Mouse (Mus musculus) inflammation-experienced regulatory T-cells, adult 6 months (primary cell): ENCODE measurements around the gene Klk1b5. TPM values are rescaled to one million over a fixed set of nuclear protein-coding genes. Genes with fewer than 3 reads are reported as not detected.
"Not testable (repeated sequence)": the region's sequence is repeated elsewhere in the genome, so short reads cannot be mapped to it uniquely, and the experiment has no call there.

Experiments used
- ATAC-seq: one replicate; pipeline ENCODE4 v1.8.0; 2017
- polyA plus RNA-seq, 3 experiments: library from polyadenylated mRNA; unstranded; fragments of 100-300 nt; shearing (Covaris generic); gene quantifications; one replicate each; pipeline ENCODE4 v1.2.1; 2017

Klk1b5 gene
- polyA plus RNA-seq = not detected

DNA sequence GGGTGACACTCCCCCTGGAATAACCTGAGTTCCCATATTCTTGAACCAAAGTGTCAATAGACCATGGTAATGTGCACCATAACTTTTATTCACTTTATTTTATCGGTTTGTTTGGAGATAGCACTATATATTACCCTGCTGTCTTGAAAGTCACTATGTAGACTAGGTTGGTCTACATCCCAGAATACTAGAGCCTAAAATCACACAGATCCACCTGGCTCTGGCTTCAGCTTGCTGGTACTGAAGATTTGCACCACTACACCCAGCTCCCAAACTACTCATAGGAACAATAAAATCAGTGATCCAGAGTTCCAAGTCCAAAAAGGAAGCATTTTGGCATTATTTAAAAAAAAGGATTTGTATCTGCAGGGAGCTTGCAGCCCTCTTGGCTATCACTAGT, at the start of gene Klk1b5:
Klk1b5 (plus strand) TSS at position 301 of the 400 bp plus-strand sequence.
- ATAC-seq = no peak

DNA sequence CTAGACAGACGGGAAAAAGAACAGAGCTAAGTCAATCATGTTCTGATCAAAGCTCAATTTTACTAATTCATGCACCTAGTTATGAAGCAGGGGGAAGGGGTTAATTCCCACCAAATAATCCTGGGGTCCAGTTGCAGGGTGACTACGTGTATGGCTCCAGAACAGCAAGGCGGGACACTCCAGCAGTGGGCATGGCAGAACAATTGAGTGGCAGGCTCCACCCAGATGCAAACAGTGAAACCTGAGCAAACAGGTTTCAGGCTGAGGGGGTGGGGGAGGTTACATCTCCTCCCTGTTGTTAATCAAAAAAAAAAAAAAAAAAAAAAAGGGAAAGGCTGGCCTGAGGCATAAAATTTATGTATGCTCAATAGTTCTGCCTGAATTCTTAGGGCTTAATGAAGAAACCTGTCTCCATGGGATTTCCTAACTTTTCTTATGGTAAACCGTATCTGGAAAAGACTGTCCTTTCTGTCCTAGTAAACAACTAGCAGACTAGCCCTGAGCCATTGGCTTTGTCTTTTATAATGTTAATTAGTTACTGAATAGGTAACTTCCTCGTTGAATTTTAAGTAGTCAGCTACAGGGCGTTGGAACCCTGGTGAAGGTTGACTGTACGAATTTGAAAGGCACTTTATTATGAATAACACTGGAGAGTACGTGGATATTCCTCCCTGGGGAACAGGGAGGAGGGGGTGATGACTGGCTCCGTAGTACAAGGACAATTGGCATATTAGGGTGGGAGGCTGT, 36.3 kb upstream of the Klk1b5 start:
- ATAC-seq = no peak

DNA sequence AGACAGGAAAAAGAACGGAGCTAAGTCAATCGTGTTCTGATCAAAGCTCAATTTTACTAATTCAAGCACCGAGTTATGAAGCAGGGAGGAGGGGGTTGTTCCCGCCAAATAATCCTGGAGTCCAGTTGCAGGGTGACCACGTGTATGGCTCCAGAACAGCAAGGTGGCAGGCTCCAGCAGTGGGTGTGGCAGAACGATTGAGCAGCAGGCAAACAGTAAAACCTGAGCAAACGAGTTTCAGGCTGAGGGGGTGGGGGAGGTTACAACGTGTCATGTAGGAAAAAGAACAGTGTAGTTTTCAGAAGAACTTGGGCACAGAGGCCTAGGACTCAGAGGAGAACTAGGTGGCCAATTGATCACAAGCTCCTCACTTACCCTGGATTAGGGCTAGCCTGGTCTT, 29.2 kb upstream of the Klk1b5 start:
- ATAC-seq = not testable (repeated sequence)

DNA sequence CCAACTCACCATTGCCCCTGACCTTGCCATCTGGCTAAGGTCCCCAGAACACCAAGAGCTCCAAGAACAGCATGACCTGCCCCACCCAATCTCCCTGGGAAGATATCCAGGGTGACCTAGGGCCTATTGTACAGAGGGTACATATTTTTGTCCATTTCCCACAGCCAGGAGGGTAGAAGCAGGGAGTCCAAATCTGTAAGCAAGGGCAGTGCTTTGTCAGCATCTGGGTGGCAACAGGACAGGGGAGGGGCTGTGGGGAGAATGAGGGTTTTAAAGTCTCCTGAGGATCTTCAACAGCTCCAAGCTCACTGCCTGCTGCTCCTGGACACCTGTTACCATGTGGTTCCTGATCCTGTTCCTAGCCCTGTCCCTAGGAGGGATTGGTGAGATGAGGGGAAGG, 27.8 kb upstream of the Klk1b5 start, which contains the start of gene Klk1b24:
Klk1b24 (plus strand) TSS at position 301 of the 400 bp plus-strand sequence.
- not testable (repeated sequence) for ATAC-seq

DNA sequence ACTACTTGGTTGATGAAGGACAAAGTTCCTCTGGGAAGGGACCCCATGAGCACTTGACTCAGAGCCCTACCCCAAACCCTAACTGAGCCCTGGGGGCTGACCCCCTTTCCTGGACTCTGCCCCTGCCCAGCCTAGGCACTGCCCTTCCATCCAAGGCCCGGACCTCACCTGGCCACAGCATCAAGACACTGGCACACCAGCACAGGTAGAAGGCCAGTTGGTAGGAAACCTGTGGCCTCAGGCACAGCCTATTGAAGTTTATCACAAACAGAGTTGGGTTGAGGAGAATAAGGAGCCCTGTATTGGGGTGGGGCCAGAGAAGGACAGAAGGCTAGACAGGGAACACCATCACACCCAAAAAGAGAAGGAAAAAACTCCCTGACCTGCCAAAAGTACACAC, 22.3 kb upstream of the Klk1b5 start:
- not testable (repeated sequence) for ATAC-seq

DNA sequence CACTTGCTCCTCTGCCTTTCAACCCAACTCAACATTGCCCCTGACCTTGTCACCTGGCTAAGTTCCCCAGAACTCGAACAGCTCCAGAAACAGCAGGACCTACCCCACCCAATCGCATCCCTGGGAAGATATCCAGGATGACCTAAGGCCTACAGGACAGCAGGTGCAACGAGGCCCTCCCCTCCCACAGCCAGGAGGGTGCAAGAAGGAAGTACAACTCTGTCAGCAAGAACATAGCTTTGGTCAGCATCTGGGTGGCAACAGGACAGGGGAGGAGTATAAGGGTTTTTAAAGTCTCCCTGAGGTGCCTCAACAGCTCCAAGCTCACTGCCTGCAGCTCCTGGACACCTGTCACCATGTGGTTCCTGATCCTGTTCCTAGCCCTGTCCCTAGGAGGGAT, 17.9 kb upstream of the Klk1b5 start, which contains the start of gene Klk1b3:
Klk1b3 (plus strand) TSS at position 301 of the 400 bp plus-strand sequence.
- no peak for ATAC-seq

DNA sequence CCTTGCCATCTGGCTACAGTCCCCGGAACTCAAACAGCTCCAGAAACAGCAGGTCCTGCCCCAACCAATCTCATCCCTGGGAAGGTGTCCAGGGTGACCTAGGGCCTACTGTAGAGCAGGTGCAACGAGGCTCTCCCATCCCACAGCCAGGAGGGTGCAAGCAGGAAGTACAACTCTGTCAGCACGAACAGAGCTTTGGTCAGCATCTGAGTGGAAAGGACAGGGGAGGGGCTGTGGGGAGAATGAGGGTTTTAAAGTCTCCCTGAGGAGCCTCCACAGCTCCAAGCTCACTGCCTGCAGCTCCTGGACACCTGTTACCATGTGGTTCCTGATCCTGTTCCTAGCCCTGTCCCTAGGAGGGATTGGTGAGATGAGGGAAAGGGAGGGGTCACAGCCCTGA, 8.6 kb upstream of the Klk1b5 start, which contains the start of gene Klk1b4:
Klk1b4 (plus strand) TSS at position 301 of the 400 bp plus-strand sequence.
- ATAC-seq = not testable (repeated sequence)

DNA sequence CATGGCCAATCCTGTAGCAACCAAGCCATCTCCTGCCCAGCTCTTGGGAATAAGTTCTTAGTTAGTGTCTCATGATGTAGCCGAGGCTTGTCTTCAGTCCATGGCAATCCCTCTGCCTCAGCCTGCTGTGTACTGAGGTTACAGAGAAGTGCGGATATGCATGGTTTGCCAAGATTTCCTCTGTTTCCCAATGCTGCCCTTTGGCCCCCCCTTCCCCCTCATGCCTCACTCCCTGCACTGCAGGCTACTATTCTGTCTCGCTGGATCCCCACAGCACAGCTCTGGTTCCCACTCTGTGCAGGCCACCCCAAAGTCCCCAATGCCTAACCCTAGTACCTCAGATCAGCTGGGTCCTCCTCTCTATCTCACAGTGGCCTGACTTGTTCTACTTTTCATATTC, 7.4 kb upstream of the Klk1b5 start:
- ATAC-seq = no peak

DNA sequence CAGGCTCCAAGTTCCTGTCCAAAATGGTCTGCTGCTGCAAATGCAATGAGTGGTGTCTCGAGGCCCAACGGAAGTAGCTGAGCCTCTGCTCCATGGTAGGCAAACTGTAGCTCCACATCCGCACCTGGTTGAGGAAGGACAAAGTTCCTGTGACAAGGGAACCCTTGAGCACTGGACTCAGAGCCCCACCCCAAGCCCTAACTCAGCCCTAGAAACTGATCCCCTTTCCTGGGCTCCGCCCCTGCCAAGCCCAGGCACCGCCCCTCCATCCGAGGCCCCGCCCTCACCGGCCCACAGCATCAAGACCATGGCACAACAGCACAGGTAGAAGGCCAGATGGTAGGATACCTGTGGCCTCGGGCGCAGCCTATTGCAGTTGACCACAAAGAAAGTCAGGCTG, 5.9 kb downstream of the Klk1b5 start:
- not testable (repeated sequence) for ATAC-seq

DNA sequence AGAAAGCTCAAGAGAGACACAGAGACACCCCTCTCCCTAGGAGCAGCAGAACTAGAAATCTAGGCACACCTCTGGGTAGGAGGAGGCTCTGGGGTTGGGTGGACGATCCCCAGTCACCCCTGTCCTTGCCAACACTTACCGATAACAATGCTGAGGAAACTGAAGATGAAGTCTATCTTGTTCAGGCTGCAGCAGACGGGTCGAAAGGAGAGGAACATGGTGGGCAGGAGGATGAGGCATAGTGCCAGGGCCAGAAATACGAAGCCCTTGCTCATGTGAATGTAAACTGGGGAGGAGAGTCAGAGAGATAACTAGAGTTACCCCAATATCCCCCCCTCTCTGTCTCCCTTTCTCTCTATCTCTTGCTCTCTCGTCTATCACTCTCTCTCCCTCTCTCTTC, 6.6 kb downstream of the Klk1b5 start:
- ATAC-seq = not testable (repeated sequence)

DNA sequence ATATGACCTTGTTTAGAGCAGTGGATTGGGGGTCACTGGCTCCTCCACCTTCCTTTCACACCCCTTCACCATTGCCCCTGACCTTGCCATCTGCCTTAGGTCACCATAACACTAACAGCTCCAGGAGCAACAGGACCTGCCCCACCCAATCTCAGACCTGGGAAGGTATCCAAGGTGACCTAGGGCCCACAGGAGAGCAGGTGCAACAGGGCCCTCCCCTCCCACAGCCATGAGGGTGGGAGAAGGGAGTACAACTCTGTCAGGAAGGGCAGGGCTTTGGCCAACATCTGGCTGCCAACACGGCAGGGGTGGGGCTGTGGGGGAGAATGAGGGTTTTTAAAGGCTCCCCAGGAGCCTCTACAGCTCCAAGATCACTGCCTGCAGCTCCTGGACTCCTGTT, 9.3 kb downstream of the Klk1b5 start, which contains the start of gene Klk1:
Klk1 (plus strand) TSS at position 285 of the 400 bp plus-strand sequence.
- ATAC-seq = no peak

DNA sequence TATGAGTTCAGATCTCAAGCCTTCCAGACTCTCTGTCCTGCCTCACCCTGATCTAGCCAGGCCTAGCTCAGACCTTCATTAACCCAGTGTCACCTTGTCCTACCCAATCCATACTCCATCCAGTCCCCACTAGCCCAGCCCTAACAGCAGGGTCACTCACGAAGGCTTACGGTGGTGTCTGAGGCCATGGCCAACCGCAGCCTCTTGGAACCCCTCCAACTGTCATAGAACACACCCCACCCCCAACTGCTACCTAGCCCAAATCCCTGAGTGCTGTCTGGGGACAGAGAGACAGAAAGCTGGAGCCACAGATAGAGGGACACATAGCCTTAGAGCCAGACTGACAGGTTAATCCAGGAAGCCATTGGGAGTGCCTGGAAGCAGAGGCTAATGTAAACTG, 20.2 kb downstream of the Klk1b5 start, which contains the start of gene Gm36864:
Gm36864 (plus strand) TSS at position 269 of the 400 bp plus-strand sequence.
- no peak for ATAC-seq

DNA sequence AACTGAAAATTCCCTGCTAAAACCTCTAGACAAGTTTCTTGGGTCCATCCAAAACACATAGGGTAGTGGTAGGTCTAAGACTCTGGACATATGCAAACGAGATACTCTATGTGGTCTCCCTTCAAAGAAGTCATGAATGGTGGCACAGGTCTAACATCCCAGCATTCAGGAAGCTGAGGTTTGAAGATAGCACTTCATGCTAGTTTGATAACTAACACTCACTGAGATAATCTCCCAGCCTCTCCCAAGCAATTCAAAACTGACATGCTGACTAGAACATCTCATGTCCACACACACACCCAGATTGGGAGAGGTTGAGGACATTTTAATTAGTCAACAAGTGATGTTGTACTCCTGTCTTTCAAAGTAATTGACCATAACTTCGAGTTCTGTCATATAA, 24.2 kb downstream of the Klk1b5 start:
- ATAC-seq = no peak

DNA sequence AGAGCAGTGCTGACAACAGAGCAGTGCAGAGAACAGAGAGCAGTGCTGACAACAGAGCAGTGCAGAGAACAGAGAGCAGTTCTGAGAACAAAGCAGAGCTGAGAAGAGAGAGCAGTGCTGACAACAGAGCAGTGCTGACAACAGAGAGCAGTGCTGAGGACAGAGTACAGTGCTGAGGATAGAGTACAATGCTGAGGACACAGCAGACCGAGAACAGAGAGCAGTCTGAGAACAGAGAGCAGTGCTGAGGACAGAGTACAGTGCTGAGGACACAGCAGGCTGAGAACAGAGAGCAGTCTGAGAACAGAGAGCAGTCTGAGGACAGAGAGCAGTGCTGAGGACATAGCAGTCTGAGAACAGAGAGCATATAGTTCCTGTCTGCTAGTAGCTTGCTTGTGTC, 25.0 kb downstream of the Klk1b5 start:
- no peak for ATAC-seq

DNA sequence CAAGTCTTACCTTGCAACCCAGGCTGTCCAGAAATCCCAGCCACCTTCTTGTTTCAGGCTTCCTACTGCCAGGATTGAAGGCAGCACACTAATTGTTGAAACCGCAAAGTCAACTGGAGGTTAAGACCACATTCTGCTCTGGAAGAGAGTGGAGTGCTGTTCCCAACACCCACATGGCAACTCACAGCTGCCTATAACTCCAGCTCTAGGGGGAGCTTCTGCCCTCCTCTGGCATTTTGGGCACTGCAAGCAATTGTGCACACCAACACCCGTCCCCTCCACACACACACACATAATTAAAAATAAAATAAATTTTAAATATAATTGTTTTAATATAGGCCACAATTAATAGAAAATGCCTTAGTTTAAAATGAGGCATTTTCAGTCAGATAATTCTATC, 25.4 kb downstream of the Klk1b5 start:
- no peak for ATAC-seq

DNA sequence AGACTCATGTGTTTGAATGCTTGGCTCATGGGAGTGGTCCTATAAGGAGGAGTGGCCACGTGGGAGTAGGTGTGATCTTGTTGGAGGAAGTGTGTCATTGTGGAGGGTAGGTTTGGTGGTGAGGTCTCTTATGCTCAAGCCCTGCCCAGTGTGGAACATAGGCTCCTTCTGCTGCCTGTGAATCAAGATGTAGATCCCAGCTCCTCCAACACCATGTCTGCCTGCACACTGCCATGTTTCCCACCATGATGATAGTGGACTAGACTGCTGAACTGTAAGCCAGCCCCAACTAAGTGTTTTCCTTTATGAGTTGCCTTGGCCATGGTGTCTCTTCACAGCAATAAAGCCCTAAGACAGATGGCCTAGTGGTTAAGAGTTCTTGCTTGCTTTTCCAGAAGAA, 28.3 kb downstream of the Klk1b5 start:
- no peak for ATAC-seq

DNA sequence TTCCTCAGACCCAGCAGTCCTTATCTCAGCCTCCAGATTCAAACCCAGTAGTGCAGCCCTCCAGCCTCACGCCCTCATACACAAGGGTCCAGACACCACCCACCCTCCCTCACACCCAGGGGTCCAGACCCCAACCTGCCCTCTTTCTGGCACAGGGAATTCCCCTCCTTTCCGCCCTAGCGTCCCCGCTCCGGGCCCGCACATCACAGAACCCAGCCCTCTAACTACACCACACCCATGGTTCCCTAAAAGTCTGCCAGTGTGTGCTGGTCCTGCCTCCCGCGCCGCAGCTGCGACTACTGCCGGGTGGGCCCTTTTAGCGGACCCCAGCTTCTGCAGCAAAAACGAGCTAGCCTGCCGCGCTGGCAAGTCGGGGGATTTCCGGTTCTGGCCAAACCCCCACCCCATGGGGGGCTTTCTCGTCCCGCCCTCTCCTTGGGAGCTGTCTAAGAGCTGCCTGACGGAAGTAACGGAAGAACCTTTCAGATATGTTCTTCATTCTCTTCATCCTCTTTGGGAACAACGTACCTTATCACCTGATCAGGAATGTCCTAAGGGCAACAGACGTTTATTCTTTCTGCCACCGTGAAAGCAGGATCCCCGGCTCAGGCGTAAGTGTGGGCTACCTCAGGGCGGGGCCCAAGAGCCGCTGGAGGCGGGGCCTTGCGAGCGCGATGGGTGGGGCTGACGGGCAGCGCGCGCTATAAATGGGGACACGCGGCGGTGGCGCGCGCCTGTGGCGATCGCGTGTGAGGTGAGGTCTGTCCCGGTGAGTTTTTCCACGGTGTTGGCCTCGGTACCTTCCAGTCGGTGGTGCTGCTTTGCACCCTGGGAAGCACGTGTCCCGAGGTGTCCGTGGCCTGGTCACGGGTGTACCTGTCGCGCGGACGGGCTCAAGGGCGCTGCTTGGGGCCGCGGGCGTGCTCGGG, 30.6 kb downstream of the Klk1b5 start, which contains the start of the genes 1700028J19Rik and 2410002F23Rik:
1700028J19Rik (minus strand) TSS at position 641 of the 929 bp plus-strand sequence.
2410002F23Rik (plus strand) TSS at position 668 of the 929 bp plus-strand sequence.
- peak; percentile 84 for ATAC-seq

DNA sequence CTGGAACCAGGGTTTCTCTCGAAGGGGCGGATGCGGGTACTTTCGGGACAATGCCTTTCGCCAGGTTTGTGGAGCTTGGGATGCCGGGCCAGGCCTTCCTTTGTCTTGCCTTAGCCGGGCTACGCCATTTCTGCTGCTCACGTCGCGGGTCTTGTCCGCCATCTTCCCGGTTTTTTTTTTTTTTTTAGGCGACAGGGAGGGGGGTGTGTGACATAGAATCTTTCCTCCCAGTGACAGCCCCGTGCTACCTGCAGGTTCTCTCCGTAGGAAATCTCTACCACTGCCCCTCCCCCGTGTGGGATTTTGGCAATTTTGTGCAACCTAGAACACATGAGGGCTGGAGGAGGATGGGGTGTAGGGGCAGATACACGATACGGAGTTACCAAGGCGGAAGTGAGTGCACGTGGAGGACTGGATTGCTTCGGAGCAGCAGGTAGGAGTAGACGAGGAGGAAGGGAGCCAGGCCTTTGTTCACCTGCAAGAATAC, 31.3 kb downstream of the Klk1b5 start:
- ATAC-seq = peak; percentile 52

DNA sequence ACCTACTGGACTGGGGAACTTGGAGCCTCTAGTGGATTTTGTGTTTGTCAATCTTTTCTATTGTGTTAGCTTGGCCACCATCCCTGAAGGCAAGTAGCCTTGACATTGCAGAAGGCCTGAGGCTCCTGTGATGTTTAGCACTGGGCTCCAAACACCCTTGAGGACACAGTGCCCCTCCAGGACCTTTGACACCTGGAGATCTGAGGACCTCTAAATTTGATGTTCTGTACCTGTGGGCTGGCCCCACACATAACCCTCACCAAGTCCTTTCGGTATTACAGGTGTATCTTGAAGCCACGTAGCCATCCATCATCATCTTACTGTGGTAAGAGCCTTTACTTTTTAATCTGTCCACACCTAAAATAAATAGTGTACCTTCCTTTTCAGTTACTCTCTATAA, 32.2 kb downstream of the Klk1b5 start:
- no peak for ATAC-seq

DNA sequence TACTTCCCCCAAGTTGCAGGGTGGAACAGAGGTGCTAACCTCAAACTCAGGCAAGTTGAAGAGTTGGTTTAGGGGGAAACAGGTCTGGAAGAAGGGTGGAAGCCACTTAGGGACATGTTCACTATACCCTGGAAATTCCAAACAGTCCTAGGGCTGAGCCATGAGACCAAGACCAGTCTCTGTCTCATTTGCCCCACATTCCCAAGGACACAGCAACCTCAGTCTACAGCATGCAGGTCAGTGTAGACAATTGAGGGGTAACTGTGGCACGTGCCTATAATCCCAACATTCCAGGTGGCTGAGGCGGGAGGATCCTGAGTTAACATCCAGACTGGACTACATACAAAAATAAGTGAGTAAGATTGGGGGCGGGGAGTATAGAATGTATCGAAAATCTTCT, 33.5 kb downstream of the Klk1b5 start:
- ATAC-seq = no peak

DNA sequence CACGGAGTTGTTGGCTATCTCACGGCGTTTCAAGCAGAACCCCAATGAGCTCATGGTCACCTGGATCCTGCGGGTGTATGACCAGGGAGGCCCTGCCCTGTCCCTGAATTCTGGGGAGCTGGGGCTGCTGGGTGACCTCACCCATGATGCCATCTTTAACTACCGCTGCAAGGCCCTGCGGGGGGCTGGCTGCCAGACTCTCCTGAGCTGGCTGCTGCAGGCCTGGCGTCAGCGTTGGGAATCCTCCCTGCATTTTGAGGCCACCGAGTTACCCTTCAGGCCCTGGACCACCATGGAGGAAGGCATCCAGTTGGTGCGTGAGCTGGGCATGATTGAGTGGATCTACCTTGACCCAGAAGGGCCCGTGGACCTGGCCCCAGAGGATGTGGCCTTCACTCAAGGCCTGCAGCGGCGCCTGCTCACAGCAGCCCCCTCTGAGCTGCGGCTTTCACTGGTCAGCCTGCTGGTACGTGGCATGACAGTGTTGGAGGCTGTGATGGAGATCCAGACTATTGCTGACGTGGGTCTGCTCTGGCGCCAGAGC, 35.1 kb downstream of the Klk1b5 start:
- ATAC-seq = not testable (repeated sequence)

DNA sequence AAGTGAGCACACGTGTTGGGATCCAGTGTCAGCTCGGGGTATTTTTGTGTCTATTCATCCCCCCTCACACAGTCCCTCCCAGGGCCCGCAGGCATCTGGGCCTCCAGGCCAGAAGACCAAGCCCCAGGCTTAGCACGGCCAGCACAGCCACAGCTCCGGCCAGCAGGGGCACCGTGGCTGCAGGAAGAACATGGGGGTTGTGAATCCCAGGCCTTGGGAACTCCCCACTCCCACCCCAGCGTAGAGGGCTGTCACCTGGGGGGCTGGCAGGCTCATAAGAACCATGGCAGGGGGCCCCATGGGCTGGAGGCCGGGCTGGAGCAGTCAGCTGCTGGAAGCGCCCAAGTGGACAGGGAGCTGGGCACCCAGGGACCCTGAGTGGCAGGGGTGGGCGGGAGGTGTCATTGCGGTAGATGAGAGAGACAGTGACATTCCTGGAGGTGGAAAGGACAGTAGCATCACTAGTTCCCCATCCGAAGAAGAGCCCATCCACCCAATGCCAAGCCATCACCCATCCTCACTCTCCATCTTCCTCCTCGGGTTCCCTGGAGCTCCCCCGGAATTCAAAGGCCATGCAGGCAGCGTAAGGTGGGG, 37.4 kb downstream of the Klk1b5 start:
- ATAC-seq = no peak
